Mouse (Mus musculus): Measurements from ENCODE around the gene 3110070M22Rik.
"Not testable (repeated sequence)": the region's sequence is repeated elsewhere in the genome, so short reads cannot be mapped to it uniquely, and the experiment has no call there.

DNA sequence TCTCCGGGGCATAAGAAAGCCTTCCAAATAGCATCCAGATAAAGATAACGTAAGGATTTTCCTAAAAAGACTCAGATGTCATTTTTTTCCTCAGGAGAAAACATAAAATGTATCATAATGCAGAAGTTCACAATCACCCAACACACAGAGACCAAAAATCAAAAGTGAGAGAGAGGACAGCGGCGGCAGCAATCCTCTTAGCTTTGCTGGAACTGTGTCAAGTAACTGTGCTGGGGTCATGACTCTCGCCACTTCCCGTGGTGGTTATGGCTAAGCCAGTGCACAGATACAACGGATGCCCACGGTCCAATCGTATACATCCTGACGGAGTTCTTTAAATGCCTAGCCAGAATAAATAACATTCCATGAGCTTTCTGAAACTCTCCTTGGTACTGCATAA is 3.9 kb upstream of the 3110070M22Rik start:
- TF ChIP-seq CTCF, POLR2A (IDR thresholded peaks at IDR 0.05; ENCODE audit: insufficient read depth, low read depth, low read length): not testable (repeated sequence)

Measured in olfactory bulb, adult 2 months (tissue).